Mouse (Mus musculus): ENCODE measurements around the gene Adora2a.

DNA sequence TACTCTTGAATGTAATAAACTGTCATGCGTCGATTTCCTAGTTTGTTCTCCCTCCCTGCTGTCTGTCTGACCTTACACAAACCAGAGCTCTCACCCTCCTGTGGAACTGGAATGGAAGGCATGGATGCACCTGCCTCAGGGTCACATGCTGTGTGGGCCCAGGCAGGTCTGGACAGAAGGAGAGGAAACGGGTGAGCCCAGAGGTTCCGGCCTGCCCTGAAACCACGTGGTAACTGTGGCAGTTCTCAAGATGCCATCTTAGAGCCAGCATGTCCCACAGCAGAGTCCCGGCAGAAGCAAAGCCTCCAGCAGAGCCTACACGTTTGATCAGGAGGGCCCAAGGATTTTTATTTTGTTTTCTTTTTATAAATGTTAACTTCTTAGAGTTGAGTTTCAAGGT, 4.3 kb upstream of the Adora2a start:
- TF ChIP-seq CTCF (IDR thresholded peaks at IDR 0.05; ENCODE audit: low read depth): no peak
- no peak for TF ChIP-seq EP300 (IDR thresholded peaks at IDR 0.05; ENCODE audit: low read depth)

All from liver, embryonic 14.5 days (tissue).